Mouse (Mus musculus): ENCODE measurements around the gene Cd48.

DNA sequence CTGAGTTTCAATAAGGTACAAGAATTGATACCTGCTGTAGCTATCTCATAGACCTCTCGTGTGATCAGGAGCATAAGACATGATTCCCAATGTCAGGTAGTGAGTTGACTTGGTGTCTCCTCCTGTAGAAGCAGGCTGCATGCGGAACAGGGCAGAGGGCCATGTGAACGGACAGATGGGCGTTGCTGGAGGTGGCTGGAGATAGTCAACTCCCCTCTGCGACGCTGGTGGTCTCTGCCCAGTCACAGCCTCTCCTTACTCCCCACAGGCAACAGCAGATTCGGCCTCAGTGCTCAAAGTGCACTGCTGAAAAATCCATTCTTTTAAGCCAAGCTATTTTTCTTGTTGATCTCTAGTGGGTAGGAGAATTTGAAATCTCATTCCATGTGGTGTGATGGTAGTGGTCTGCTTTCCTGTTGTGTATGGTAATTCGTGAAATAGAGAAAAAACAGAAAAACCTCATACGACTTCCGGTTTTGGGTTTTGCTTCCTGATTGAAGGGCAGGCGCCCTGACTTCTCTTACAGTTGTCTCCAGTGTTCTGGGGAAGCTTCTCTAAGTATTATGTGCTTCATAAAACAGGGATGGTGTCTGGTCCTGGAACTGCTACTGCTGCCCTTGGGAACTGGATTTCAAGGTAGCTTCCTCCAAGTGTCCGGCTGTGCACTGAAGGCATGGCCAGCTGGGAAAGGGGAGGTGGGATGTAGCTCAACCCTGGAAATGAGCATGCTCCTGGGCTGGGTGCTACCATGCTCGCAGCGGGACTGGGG lies at the start of gene Cd48:
- no peak for TF ChIP-seq POLR2A (IDR thresholded peaks at IDR 0.05; ENCODE audit: borderline replicate concordance, insufficient read depth, low read length)
- TF ChIP-seq CTCF (IDR thresholded peaks at IDR 0.05; ENCODE audit: borderline replicate concordance, insufficient read depth, low read depth, low read length), result no peak

Data from cerebellum, adult 2 months (tissue).